Mouse (Mus musculus): ENCODE data around the gene Trpt1. TPM values are rescaled to one million over a fixed set of nuclear protein-coding genes. Genes with fewer than 3 reads are reported as not detected.
A peak's percentile ranks its signal among the peaks of the same experiment; 100 is the strongest.
"Not testable (repeated sequence)": the region's sequence is repeated elsewhere in the genome, so short reads cannot be mapped to it uniquely, and the experiment has no call there.

Trpt1 gene
- polyA plus RNA-seq, 1 experiment from 2014 or later = 10.3 TPM

DNA sequence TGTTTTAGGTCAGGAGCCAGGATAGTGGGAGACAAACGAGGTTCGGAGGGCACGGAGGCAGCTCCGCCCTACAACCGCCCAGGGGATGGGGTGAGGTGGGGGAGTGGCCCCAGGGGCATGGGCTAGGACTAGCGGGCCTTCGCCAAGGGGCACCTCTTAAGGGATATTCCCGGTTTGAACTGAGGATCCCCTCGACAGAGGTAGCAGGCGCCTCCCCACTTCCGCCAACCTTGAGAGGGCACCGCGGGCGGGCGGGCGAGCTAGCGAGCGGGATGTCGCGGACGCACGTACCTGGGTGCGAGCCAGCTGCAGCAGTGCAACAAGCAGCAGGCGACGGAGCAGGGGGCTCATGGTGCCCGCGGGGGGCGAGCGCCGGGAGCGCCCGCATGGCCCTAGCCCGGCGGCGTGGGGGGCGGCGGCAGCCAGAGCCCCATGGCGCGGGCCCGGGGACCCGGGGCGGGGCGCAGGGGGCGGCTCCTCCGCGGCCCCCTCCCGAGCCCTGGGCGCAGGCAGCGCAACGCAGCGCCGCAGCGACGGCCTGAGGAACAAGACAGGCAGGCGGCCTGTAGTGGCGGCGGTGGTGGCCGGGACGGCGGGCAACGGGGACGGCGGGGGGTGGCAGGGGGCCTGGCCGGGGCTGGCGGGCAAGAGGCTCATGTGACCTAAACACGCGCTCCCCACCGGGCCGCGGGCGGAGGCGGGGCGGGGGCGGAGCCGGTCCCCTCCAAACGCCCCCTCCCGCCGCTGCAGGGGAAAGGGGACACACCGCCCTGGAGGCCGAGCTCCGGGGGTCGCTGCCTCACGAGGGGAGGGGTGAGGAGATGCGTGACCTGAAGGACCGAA, 8.6 kb upstream of the Trpt1 start, which contains the start of gene Vegfb:
Vegfb (minus strand) TSS at position 591 of the 843 bp plus-strand sequence.
- peak within 1 kb of the TSS; percentile 76 for H3K27ac ChIP-seq (ENCODE audit: low read depth)
- H3K27me3 ChIP-seq (replicated peaks; ENCODE audit: control insufficient read depth, insufficient read depth, low read length) = no peaks in the 10 kb centered on the region
- H3K4me3 ChIP-seq (ENCODE audit: low read depth, low read length) = peak within 1 kb of the TSS; percentile 87
- WGBS = 1% methylated on average over 80 of the region's 85 CpGs
- peaks cover 20% of the 10 kb centered on the region for H3K4me1 ChIP-seq (replicated peaks; ENCODE audit: control insufficient read depth, insufficient read depth, low read length)
- peak; percentile 45 for ATAC-seq (replicated peaks; ENCODE audit: low FRiP score, low TSS enrichment, low read depth)
- peak within 1 kb of the TSS; percentile 85 for H3K9ac ChIP-seq (ENCODE audit: low read length)
- peak; percentile 82 for DNase-seq (ENCODE audit: low spot score)
- no peaks in the 10 kb centered on the region for H3K9me3 ChIP-seq (ENCODE audit: control insufficient read depth, low read length)
- peaks cover 31% of the 10 kb centered on the region for H3K36me3 ChIP-seq (ENCODE audit: control insufficient read depth, insufficient read depth, low read length)
- peak within 1 kb of the TSS; percentile 65 for H3K4me2 ChIP-seq (ENCODE audit: low read length)

- Histone ChIP-seq H3K9ac (ENCODE audit: low read length) (peak overlapping the region; percentile 85), H3K4me1 (replicated peaks; ENCODE audit: control insufficient read depth, insufficient read depth, low read length) (peaks cover 20% of the 10 kb centered on the region), H3K9me3 (ENCODE audit: control insufficient read depth, low read length) (no peaks in the 10 kb centered on the region), H3K4me2 (ENCODE audit: low read length) (peak overlapping the region; percentile 65), H3K36me3 (ENCODE audit: control insufficient read depth, insufficient read depth, low read length) (peaks cover 24% of the 10 kb centered on the region), H3K4me3 (ENCODE audit: low read depth, low read length) (peak overlapping the region; percentile 87), H3K27me3 (replicated peaks; ENCODE audit: control insufficient read depth, insufficient read depth, low read length) (no peaks in the 10 kb centered on the region), H3K27ac (ENCODE audit: low read depth) (peak overlapping the region; percentile 16; the same call in 1 of the 2 replicates)
- WGBS = 5% methylated on average over 8 of the region's 8 CpGs
- DNase-seq (ENCODE audit: low spot score) = no peak
- peak; percentile 3; the same call in 1 of the 2 replicates for ATAC-seq (replicated peaks; ENCODE audit: low FRiP score, low TSS enrichment, low read depth)
Measured at GRCm38 (mm10) chr19:6987904-6988285, 8.0 kb upstream of the Trpt1 start.

- no peak for DNase-seq (ENCODE audit: low spot score)
- Histone ChIP-seq H3K4me3 (ENCODE audit: low read depth, low read length) (no peak overlapping the region), H3K9ac (ENCODE audit: low read length) (no peak overlapping the region), H3K4me2 (ENCODE audit: low read length) (no peak overlapping the region), H3K36me3 (ENCODE audit: control insufficient read depth, insufficient read depth, low read length) (peaks cover 12% of the 10 kb centered on the region), H3K27me3 (replicated peaks; ENCODE audit: control insufficient read depth, insufficient read depth, low read length) (no peaks in the 10 kb centered on the region), H3K9me3 (ENCODE audit: control insufficient read depth, low read length) (no peaks in the 10 kb centered on the region), H3K27ac (ENCODE audit: low read depth) (no peak overlapping the region), H3K4me1 (replicated peaks; ENCODE audit: control insufficient read depth, insufficient read depth, low read length) (peaks cover 20% of the 10 kb centered on the region)
- ATAC-seq (replicated peaks; ENCODE audit: low FRiP score, low TSS enrichment, low read depth) = no peak
- 86% methylated on average over 8 of the region's 8 CpGs for WGBS
Measured at GRCm38 (mm10) chr19:6989251-6989650, 6.7 kb upstream of the Trpt1 start.

DNA sequence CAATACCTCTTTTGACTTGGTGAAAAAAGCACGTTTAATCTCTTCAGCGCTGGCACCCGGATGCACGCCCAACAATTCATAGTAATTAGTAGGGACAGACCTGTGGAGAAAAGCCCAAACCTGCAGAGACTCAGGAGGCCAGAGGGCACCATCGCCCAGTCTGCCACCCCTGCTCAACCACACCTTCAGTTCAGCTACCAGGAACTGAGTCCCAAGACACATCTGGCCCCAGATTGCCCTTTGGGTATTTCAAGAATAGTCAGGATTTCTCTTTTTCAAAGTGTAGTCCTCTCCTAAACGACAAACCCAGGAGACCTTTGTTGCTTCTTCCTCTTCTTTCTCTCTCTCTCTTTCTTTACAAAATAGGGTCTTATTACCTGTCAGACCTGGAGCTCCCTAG, 5.2 kb upstream of the Trpt1 start:
- WGBS = 90% methylated on average over 6 of the region's 6 CpGs
- Histone ChIP-seq H3K9ac (ENCODE audit: low read length) (no peak overlapping the region), H3K4me1 (replicated peaks; ENCODE audit: control insufficient read depth, insufficient read depth, low read length) (peaks cover 26% of the 10 kb centered on the region), H3K4me3 (ENCODE audit: low read depth, low read length) (no peak overlapping the region), H3K9me3 (ENCODE audit: control insufficient read depth, low read length) (no peaks in the 10 kb centered on the region), H3K36me3 (ENCODE audit: control insufficient read depth, insufficient read depth, low read length) (peaks cover under 1% of the 10 kb centered on the region), H3K27me3 (replicated peaks; ENCODE audit: control insufficient read depth, insufficient read depth, low read length) (no peaks in the 10 kb centered on the region), H3K4me2 (ENCODE audit: low read length) (no peak overlapping the region), H3K27ac (ENCODE audit: low read depth) (no peak overlapping the region)
- DNase-seq (ENCODE audit: low spot score) = no peak
- ATAC-seq (replicated peaks; ENCODE audit: low FRiP score, low TSS enrichment, low read depth) = no peak

DNA sequence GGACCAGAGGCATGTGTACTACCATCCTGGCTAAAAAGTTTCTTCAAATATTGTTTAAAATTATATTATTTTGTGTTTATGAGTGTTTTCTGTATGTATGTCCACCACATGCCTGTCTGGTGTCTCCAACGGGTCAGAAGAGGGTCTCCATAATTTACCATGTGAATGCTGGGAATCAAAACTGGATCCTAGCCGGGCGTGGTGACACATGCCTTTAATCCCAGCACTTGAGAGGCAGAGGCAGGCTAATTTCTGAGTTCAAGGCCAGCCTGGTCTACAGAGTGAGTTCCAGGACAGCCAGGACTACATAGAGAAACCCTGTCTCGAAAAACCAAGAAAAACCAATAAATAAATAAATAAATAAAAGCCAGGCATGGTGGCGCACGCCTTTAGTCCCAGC, 4.8 kb upstream of the Trpt1 start:
- H3K4me2 ChIP-seq (ENCODE audit: low read length); H3K36me3 ChIP-seq (ENCODE audit: control insufficient read depth, insufficient read depth, low read length); H3K9me3 ChIP-seq (ENCODE audit: control insufficient read depth, low read length); H3K9ac ChIP-seq (ENCODE audit: low read length); DNase-seq (ENCODE audit: low spot score); H3K27me3 ChIP-seq (replicated peaks; ENCODE audit: control insufficient read depth, insufficient read depth, low read length); H3K4me3 ChIP-seq (ENCODE audit: low read depth, low read length); ATAC-seq (replicated peaks; ENCODE audit: low FRiP score, low TSS enrichment, low read depth); H3K27ac ChIP-seq (ENCODE audit: low read depth): not testable (repeated sequence)
- peaks cover 24% of the 10 kb centered on the region for H3K4me1 ChIP-seq (replicated peaks; ENCODE audit: control insufficient read depth, insufficient read depth, low read length)
- 93% methylated on average over 6 of the region's 6 CpGs for WGBS

GRCm38 (mm10) chr19:6992011-6992858, 3.7 kb upstream of the Trpt1 start, which contains the start of gene Dnajc4:
TSS of gene Dnajc4 (minus strand) at chr19:6992572.
- Histone ChIP-seq H3K4me3 (ENCODE audit: low read depth, low read length) (peak within 1 kb of the TSS; percentile 46), H3K27me3 (replicated peaks; ENCODE audit: control insufficient read depth, insufficient read depth, low read length) (no peaks in the 10 kb centered on the region), H3K36me3 (ENCODE audit: control insufficient read depth, insufficient read depth, low read length) (no peaks in the 10 kb centered on the region), H3K9ac (ENCODE audit: low read length) (peak within 1 kb of the TSS; percentile 44), H3K4me1 (replicated peaks; ENCODE audit: control insufficient read depth, insufficient read depth, low read length) (peaks cover 24% of the 10 kb centered on the region), H3K27ac (ENCODE audit: low read depth) (no peak within 1 kb of the TSS), H3K9me3 (ENCODE audit: control insufficient read depth, low read length) (no peaks in the 10 kb centered on the region), H3K4me2 (ENCODE audit: low read length) (peak within 1 kb of the TSS; percentile 74)
- 1% methylated on average over 37 of the region's 37 CpGs for WGBS
- DNase-seq (ENCODE audit: low spot score) (peak; percentile 94), ATAC-seq (replicated peaks; ENCODE audit: low FRiP score, low TSS enrichment, low read depth) (peak; percentile 90)

- Histone ChIP-seq H3K4me3 (ENCODE audit: low read depth, low read length) (peak overlapping the region; percentile 46), H3K9me3 (ENCODE audit: control insufficient read depth, low read length) (no peaks in the 10 kb centered on the region), H3K27me3 (replicated peaks; ENCODE audit: control insufficient read depth, insufficient read depth, low read length) (no peaks in the 10 kb centered on the region), H3K9ac (ENCODE audit: low read length) (peak overlapping the region; percentile 29), H3K27ac (ENCODE audit: low read depth) (no peak overlapping the region), H3K4me2 (ENCODE audit: low read length) (peak overlapping the region; percentile 74), H3K4me1 (replicated peaks; ENCODE audit: control insufficient read depth, insufficient read depth, low read length) (peaks cover 18% of the 10 kb centered on the region), H3K36me3 (ENCODE audit: control insufficient read depth, insufficient read depth, low read length) (peaks cover 3% of the 10 kb centered on the region; the same call in 1 of the 2 replicates)
- ATAC-seq (replicated peaks; ENCODE audit: low FRiP score, low TSS enrichment, low read depth) = no peak
- 62% methylated on average over 14 of the region's 14 CpGs for WGBS
- DNase-seq (ENCODE audit: low spot score) = no peak
Measured at GRCm38 (mm10) chr19:6993011-6993770, 2.7 kb upstream of the Trpt1 start.

DNA sequence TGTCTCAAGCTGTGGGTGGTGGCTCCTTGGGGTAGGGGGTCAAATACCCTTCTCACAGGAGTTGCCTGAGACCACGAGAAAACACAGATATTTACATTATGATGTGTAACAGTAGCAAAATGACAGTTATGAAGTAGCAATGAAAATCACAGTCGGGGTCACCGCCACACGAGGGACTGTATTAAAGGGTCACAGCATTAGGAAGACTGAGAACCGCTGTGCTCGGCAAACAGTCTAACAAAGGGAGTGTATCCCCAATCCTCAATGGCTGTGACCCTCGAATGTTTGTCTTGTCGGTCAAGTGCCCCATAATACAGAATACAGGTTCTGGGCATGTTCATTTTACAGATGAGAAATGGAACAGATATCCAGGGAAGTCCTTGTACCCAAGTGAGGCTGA, 1.9 kb upstream of the Trpt1 start:
- H3K9me3 ChIP-seq (ENCODE audit: control insufficient read depth, low read length) = no peaks in the 10 kb centered on the region
- DNase-seq (ENCODE audit: low spot score) (no peak), ATAC-seq (replicated peaks; ENCODE audit: low FRiP score, low TSS enrichment, low read depth) (no peak)
- peaks cover 7% of the 10 kb centered on the region; the same call in 1 of the 2 replicates for H3K36me3 ChIP-seq (ENCODE audit: control insufficient read depth, insufficient read depth, low read length)
- 85% methylated on average over 8 of the region's 8 CpGs for WGBS
- no peak overlapping the region for H3K27ac ChIP-seq (ENCODE audit: low read depth)
- H3K4me3 ChIP-seq (ENCODE audit: low read depth, low read length) = no peak overlapping the region
- H3K27me3 ChIP-seq (replicated peaks; ENCODE audit: control insufficient read depth, insufficient read depth, low read length) = no peaks in the 10 kb centered on the region
- H3K4me2 ChIP-seq (ENCODE audit: low read length) = no peak overlapping the region
- peaks cover 17% of the 10 kb centered on the region for H3K4me1 ChIP-seq (replicated peaks; ENCODE audit: control insufficient read depth, insufficient read depth, low read length)
- no peak overlapping the region for H3K9ac ChIP-seq (ENCODE audit: low read length)

All from intestine, embryonic 14.5 days (tissue).